Mouse (Mus musculus) left cerebral cortex, postnatal 10 days (tissue): ENCODE results near the gene Cblb. TPM values are rescaled to one million over a fixed set of nuclear protein-coding genes. Genes with fewer than 3 reads are reported as not detected.

ENCODE experiments used
- DNase-seq, 2 experiments: peaks; one replicate each; pipeline ENCODE4 v3.0.0; 2021 to 2022; ENCODE audit warnings: low spot score in 2 of 2, mixed read lengths in 1 of 2; ENCODE audit errors: extremely low spot score in 1 of 2
- intact Hi-C: fragments of 180-260 bp; cut with DNase I; formaldehyde crosslinking; loops from one replicate; pipeline ENCODE4 v1.15.1; 2025
- total RNA-seq, 2 experiments: library from RNA; stranded (reverse); gene quantifications; 2 replicates each; pipeline ENCODE4 v1.2.3; 2021

The Cblb gene
- total RNA-seq = 10 to 100 TPM; 22.4 to 25.5 TPM

DNA sequence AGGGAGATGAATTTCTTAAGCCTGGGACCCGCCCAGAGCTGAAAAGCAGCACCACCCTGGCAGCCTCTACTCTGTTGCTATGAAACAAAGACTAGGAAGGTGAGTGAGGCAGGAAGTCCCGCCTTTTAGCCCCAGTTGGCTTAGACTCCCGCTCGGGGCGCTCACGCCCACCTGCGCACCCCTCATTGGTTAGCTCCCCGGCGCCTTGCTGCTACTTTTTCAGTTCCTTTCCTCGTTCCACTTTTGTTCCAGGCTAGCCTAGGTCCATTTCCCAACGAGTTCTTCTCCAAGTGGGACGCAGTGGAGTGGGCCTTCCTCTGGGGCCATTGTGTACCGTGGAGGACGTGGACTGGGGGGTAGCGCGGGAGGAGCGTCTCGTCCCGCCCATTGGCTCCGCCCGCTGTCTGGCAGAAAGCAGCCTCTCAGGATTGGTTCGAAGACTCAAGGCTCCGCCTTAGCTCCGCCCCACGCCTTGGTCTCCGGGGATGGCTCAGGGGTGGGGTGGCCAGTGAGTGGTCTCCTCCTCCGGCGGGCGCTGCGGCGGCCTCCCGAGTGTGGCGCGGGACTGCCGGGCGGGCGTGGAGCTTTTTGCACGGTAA, at the start of gene Cblb:
TSS of gene Cblb (plus strand) at position 135 of the 599 bp plus-strand sequence.
- intact Hi-C loops = loop anchor here (5.0 kb wide), 2 partner anchors 101 to 151 kb away; no protein-coding TSS in a partner anchor
- peak; percentile 95 to 99 for DNase-seq

DNA sequence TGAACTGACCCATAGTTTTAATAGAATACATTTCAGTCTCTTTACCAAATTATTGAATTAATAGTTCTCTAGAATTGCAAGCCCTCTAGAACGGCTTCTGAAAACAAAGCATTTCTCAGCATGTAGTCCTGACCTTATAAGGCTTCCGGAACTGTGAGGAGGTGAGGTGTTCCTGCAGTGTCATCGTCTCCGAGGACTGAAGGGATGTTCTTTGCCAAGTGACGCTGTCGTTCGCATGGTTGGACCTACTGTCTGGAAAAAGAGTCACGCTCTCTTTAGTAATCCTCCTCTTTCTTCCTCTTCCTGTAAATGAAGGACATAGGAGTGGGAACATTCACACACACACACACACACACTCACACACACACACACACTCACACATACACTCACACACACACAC, 45.6 kb upstream of the Cblb start:
- intact Hi-C loops = no loop called here
- no peak for DNase-seq

DNA sequence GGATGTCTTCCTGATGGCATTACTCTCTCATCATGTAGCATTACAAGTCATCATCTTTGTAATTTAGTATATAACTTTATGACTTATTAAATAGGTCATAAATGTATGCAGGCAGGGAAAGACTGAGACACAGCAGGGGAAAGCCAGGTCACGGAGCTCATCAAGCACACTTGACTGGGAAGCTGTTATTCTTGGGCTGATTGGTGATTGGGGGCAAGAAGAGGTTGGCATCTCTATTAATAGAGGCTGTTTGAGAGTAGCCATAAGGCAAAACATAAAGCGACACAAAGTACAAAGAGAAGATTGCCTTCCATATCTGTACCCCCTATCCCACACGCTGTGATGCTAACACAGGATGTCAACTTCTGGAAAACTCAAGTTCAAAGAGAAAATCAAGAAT, 44.8 kb upstream of the Cblb start:
- intact Hi-C loops = no loop called here
- DNase-seq = no peak

DNA sequence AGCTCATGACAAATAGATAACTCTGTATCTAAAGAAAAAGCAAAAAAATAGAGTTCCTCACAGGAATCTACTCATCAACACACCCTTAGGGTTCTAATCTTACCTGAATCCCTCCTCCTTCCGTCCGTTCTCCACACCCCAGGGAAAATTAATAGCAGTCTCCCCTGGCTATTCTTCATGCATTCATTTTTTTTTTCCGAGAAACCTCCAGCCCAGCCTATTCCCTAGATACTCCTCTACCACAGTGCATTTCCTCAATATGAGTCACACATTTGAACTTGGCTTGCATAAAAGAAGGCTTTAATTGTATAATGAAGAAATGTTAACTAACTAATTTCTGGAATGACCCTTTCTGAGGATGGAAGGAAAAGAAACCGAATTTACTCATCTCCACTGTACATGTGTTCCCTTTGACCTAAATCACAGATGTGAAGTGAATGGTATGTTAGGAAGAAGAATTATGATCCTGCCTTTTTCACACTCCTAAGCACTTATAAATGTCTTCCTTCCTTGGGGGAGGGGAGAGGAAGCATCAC, 43.9 kb upstream of the Cblb start:
- no peak for DNase-seq
- intact Hi-C loops = no loop called here

DNA sequence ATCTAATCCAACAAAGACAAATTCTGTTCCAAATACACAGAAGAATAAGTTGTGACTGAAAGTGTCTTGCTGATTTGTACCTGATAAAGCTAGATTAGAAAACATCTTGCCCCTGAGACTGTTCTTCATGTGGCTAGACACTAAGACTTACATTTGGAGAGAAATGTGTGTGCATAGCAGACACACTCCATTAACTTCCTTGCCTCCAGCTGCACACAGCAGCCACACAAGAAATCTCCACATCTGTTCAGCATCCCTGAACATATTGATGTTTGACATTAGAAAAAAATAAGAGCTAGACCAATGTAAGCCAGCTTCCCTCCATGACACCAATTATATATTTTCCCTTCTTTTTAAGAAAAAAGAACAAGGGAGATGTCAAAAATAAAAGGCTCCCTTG, 43.0 kb upstream of the Cblb start:
- intact Hi-C loops = no loop called here
- no peak for DNase-seq

DNA sequence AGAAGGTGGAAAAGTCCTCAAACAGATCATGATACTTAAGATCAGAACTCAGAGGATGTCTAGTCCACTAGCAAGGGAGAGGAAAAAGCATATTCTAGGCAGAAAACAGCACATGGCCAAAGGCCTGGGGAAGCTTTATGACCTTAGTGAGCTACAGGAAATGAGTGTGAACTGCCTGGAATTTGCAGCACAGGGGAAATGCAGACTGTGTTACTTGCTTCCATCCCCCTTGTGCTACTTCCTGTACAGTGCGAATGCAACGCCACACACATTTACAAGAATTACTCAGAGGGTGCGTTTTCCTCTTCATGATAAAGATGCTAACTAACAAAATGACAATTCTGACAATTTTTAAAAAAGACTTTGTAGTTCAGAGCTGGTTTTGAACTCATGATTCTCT, 41.8 kb upstream of the Cblb start:
- intact Hi-C loops = no loop called here
- DNase-seq = no peak

DNA sequence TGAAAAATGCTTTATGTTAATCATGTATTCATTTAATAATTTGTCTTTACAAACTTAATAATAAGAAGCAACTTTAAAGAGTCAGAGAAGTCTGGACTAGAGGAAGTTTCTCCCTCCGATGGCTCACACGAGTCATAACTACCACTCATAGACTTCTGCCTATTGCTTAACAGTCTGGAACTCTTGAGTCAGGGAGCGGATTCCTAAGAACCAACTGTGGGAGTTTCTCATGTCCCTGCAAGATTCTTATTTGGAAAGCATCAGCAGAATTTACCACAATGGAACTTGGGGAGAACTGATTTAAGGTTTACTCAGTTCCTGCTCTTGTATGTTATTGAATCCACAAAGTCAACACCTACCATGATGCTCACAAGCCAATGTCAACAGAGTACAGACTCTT, 31.0 kb upstream of the Cblb start:
- intact Hi-C loops = no loop called here
- no peak for DNase-seq

DNA sequence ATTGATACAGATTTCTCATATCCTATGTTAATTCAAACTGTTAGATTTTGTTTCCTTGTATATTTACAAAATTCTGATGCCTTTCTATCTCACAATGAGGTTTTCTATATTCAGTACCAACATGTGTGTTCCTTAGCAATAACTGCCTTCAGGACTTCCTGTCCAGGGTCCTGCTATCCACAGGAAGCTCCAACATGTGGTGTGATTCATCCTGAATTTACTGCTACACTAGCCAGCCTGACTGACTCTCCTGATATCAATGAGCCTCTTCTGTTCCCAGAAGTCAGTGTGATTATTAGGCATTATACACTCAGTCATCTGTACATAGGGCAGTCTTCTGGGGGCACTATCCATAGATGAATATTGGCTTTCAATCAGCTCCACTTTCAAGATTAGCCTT, 30.2 kb upstream of the Cblb start:
- intact Hi-C loops = no loop called here

DNA sequence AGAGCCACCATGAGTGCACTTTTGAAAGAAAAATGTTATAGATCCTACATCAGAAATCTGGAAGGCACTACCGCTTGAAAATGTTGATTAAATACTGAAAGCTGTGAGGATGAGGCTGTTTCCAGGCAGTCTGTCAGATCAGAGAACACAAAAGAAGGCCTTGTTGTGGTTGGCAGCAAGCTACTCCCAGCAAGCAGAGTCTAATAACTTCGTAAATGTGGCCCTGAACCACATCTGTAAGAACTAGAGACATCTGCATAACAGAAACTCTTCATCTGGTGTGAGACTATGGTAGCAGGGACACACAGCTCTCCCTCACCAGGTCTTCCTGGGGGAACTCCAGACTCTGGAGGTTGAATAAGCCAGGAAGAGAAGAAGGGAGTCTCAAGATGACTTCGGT, 24.0 kb upstream of the Cblb start:
- DNase-seq = no peak
- intact Hi-C loops = no loop called here

More for the DNA sequence above, 30.2 kb upstream of the Cblb start:
- no peak for DNase-seq

DNA sequence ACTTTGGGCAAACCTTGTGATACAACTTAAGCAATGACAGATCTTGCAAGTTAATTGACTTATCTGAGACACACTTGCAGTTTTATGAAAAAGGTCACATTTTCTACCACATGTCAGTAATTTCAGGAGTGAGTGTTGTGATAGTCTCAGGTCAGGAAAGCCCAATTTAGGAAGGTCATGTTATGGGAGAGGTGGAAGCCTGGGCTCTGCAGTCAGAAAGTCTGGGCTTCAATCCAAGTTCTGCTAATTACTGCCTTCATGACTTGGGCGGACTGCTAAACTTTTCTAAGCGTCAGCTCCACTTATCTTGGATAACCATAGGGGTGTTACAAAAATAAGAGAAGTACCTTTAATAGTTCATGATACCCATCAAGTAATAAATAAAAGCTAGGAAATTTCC, 22.6 kb upstream of the Cblb start:
- intact Hi-C loops = no loop called here
- no peak for DNase-seq

DNA sequence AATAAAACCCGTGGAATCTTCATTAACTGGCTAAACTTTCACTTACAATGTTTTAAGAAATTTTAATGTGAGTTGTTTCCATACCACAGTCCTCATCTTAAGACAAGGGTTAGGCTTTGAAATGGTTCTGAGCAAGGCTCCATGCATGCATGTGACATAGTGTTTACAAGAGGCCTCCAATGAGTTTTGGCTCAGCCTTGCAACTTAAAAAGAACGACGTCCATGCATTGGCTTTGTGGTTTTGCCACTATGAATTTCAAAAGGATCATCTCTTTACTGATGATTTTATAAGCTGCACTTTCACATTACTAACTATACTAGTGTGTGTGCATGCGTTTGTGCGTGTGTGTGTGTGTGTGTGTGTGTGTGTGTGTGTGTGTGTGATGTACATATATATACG, 21.6 kb upstream of the Cblb start:
- DNase-seq = no peak
- intact Hi-C loops = no loop called here

DNA sequence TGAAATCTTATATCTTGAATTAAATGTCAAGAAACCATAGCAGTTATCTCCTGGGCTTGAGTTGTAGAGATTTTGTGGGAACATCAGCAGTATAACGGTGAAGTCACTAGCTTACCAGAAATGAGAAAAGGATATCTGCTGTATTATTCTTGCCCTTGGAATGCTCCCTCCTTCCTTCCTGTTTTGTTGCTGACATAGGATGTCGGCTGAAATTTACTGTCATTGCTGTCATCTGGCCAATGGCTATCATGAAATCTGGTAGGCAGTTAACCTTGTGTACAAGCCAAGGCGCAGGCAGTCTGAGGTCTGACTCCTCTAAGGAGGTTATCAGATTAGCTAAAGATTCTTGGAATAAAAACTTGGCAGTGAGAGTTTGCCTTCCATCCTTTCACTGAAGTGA, 18.0 kb upstream of the Cblb start:
- intact Hi-C loops = no loop called here
- DNase-seq = no peak

DNA sequence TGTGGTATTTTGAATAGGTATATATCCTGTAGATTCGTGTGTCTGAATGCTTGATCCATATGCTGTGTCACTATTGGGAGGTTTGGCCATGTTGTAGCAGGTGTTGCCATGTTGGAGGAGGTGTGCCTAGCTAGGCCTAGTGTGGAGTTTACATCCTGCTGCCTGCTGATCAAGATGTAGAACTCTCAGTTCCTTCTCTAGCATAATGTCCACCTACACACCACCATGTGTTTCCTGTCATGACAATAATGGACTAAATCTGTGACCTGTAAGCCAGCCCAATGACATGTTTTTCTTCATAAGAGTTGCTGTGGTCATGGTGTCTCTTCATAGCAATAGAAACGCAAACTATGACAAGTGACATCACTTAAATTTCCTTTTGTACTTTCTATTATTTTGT, 17.2 kb upstream of the Cblb start:
- intact Hi-C loops = no loop called here

DNA sequence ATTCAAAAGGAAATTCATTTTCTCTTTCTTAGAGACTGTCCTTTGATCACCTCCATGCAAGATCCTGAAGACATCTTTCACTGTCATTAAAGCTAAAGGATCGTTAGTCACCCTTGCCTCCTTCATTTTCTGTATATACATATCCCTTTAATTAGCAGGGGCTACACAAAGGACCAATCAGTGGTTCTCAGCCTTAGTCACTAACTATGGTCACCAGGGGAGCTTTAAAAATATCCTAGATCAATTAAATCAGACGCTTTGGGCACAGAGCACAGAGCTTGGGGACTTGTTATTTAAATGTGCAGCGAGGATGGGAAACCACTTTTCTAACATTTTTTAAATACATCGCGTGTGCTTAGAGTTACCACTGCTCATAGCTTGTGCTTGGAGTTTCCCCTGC, 7.6 kb upstream of the Cblb start:
- intact Hi-C loops = no loop called here

More for the DNA sequence above, 17.2 kb upstream of the Cblb start:
- DNase-seq = no peak

DNA sequence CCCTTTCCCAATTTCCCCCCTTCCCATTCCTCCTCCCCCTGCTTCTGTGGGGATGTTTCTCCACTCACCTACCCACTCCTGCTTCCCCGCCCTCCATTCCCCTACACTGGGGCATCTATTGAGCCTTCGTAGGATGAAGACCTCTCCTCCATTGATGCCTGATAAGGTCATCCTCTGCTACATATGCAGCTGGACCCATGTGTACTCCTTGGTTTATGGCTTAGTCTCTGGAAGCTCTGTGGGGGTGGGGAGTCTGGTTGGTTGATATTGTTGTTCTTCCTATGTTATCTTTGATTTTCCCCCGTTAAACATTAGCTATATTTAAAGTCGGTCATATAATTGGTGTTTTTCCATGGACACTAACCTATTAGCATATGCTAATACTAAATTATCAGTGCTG, 3.7 kb upstream of the Cblb start:
- intact Hi-C loops = no loop called here
- DNase-seq = no peak

More for the DNA sequence above, 7.6 kb upstream of the Cblb start:
- DNase-seq = no peak

DNA sequence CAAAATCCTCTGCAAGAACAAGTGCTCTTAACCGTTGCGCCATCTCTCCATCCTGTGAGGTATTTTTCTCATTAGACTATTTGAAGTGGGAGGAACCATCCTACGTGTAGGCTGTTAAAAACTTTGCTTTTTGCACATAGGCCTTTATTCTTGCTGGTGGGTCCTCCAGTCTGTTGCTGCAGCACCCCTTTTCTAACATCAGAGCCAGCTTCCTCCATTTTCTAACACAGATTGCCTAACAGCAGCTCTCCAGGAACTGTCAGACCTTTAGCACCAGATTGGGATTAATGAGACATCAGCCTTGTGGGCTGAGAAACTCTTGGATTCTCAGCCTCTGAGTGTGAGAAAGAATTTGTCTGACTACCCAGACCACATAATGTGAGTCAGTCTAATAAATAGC, 2.0 kb upstream of the Cblb start:
- intact Hi-C loops = no loop called here
- DNase-seq = no peak

DNA sequence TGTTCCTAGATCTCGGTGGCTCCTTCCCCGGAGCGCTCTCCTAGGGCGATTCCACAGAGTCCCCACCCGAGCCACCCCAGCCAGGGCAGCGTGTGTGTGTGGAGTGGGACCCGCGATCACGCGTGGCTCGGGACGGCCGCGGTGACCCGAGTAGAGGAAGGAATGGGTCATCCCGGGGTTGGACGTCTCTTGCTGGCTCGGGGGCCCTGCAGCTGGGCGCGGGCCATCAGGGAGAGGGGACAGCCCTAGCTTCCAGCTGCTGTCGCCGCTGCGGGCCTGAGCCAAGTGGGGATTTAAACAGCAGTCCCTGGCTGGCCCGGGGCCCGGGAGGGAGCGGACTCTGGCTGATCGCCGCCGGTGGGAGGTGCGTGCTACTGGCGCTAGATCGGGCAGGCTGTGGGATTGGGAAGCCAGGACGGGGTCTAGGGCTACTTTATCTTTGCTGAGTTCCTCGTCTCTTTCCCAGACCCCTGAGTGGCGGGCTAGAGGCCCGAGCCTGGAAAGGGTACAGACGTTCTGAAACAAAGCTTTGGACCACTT, 757 bp downstream of the Cblb start:
- intact Hi-C loops = loop anchor here (5.0 kb wide), 2 partner anchors 101 to 151 kb away; no protein-coding TSS in a partner anchor
- DNase-seq = peak; percentile 82 to 93

DNA sequence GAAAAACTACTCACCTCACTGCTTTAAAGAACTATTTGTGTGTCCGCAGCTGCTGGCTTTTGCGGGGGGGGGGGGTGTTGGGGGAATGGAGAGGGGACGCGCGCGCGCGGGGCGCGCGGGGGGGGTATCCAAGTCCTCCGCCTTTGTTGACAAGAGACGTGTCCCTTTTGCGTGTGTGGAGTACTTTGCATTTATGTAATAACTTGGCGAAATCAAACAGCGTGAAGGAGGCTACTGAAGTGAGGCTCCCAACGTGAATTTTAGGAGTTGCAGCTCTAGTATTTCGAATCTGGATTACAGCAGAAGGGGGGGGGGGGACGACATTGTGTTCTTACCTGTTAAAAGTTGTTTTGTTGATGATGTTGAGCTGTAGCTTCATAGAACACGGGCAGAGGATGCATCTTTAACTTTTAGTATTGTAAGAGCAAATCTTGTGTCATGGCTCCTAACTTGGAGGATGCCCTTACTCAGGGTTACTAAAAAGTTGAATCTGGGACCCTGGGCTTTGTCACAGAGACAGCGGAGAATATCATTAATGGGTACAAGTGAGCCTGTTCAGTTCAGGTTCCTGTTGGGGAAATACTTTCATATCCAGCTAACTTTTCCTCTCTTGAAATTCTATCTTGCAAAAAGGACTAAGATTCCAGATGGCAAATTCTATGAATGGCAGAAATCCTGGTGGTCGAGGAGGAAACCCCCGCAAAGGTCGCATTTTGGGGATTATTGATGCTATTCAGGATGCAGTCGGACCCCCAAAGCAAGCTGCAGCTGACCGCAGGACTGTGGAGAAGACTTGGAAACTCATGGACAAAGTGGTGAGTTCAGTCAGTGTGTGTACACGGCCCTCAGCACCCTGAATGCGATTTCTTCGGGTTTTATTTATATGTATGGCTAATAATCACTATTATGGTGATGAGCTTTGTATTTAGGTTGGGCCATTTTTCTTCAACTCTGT, 1.6 kb downstream of the Cblb start:
- DNase-seq = no peak

More for the DNA sequence above, 1.6 kb downstream of the Cblb start:
- intact Hi-C loops = loop anchor here (5.0 kb wide), 2 partner anchors 100 to 150 kb away; no protein-coding TSS in a partner anchor
